17 mouse cellular contexts compared by ENCODE assay signal in the genomic region with DNA sequence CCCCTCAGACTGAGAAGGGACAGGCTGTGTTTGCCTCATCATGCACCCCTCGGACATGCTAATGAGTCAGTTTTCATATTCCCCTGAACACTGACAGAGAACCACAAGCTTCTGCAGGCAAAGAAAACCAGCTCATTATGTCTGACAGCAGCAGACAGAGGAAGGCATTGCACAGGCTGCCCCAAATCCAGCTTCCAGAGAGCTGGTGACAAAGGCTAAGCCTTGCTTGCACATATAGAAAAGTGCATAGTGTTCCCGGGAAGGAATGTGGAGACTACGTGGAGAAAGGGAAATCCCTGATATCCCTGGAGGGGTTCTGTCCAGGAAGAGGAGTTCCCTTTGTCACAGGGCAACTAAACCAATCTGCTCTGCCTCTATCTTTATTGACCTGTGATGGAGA.
"Had no signal": no experiment of that assay in that cellular context is flagged by ENCODE, and none has a peak within 500 bp of the region (broad histone marks: within the 10 kb centered on the region; RNA-seq: fewer than 3 reads in every experiment).

No protein-coding gene starts in this region.

- DNase-seq: kidney, adult 8-10 months; kidney, postnatal 25 days; layer of hippocampus, adult 9-11 months; layer of hippocampus, postnatal 36 days; liver; liver, embryonic 13.5 days; liver, postnatal 0 days; lung, postnatal 14 days; right cerebral cortex, adult 18-20 months; thymus, postnatal 4 days had no signal

- H3K4me2 ChIP-seq: limb, embryonic 12.5 days; liver, embryonic 13.5 days; lung, embryonic 15.5 days; neural tube, embryonic 15.5 days had no signal

- H3K36me3 ChIP-seq: limb, embryonic 12.5 days; liver, embryonic 13.5 days; lung, embryonic 15.5 days; neural tube, embryonic 15.5 days had no signal

- H3K9me3 ChIP-seq: limb, embryonic 12.5 days; liver, embryonic 13.5 days; lung, embryonic 15.5 days; neural tube, embryonic 15.5 days had no signal

- H3K4me1 ChIP-seq: limb, embryonic 12.5 days; liver, embryonic 13.5 days; lung, embryonic 15.5 days; neural tube, embryonic 15.5 days had no signal

- H3K4me3 ChIP-seq: limb, embryonic 12.5 days; liver, embryonic 13.5 days; lung, embryonic 15.5 days; megakaryocyte, embryonic 14.5 days; myocyte; neural tube, embryonic 15.5 days had no signal

- ATAC-seq: liver, postnatal 0 days had no signal

- H3K27ac ChIP-seq: limb, embryonic 12.5 days; liver, embryonic 13.5 days; lung, embryonic 15.5 days; macrophage; neural tube, embryonic 15.5 days; stomach, postnatal 0 days had no signal

- H3K9ac ChIP-seq: limb, embryonic 12.5 days; liver, embryonic 13.5 days; liver, postnatal 0 days; lung, embryonic 15.5 days; neural tube, embryonic 15.5 days had no signal

- H3K27me3 ChIP-seq: limb, embryonic 12.5 days; liver, embryonic 13.5 days; lung, embryonic 15.5 days; neural tube, embryonic 15.5 days had no signal
